Mouse (Mus musculus) gastrocnemius, postnatal 14 days (tissue): Measurements from ENCODE around the gene Csnk1g2. TPM values are rescaled to one million over a fixed set of nuclear protein-coding genes. Genes with fewer than 3 reads are reported as not detected.

Source experiments
- DNase-seq: peaks from one replicate; pipeline ENCODE4 v3.0.0; 2021; ENCODE audit warnings: mixed read lengths
- intact Hi-C: fragments of 180-260 bp; cut with DNase I; formaldehyde crosslinking; loops from one replicate; pipeline ENCODE4 v1.15.1; 2025; ENCODE audit warnings: low total_unique reads
- total RNA-seq, 2 experiments: library from RNA; stranded (reverse); gene quantifications; 2 replicates each; pipeline ENCODE4 v1.2.3; 2021

Gene Csnk1g2
- total RNA-seq, 2 experiments from 2014 or later, result 94.3 to 105 TPM

DNA sequence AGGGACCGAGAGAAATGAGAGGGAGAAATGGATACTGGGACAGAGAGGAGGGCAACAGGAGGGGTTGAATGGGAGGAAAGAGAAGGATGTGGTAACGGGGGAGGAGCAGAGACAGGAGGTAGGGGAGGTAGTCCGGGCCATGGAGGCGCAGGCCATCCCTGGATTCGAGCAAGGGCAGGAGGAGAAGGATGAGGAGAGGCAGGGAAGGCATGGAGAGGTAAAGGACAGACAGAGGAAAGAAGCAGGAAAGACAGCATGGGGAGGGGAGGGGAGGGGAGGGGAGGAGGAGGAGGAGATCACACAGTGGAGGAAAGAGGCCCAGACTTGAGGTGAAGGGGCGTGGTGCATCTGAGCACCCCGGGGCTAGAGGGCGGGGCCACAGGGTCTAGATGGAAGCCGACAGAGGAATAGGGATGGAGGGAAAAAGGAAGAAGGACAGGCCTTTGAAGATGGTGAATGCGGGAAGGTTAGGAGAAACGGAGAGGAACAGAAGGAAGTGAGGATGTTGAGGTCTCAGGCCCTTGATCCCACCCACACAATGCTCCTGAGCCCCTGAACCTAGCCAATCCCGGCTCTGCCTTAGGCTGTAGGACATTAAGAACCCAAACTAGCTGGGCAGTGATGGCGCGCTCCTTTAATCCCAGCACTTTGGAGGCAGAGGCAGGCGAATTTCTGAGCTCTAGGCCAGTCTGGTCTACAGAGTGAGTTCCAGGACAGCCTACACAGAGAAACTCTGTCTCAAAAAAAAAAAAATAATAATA, 34.4 kb downstream of the Csnk1g2 start, which contains the start of gene Btbd2:
Gene Btbd2, minus strand, starts transcription at position 209 of the 761 bp plus-strand sequence.
- intact Hi-C loops, result no loop called here
- no peak for DNase-seq

- intact Hi-C loops, result no loop called here
- DNase-seq, result no peak
These were observed 35.7 kb downstream of the Csnk1g2 start for GRCm38 (mm10) chr10:80658194-80658840.

GRCm38 (mm10) chr10:80658841-80659202, 36.2 kb downstream of the Csnk1g2 start:
- DNase-seq, result no peak
- intact Hi-C loops, result no loop called here

DNA sequence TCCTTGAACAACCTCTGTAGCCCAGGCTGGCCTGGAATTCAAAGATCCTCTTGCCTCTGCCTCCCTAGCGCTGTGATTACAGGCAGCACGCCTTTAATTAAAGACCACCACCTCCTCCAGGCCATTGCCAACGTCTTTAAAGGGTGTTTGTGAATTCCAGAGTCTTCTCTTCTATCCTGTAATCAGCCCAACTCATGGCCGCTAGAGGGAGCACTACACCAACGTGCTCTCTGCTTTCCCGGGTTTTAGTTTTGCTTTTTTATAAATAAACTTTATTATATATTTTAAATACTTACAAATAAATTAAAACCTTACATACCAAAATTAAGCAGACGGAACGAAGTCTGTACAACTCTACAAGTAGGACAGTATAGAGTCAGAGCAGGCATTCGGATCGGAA, 36.6 kb downstream of the Csnk1g2 start:
- intact Hi-C loops, result no loop called here
- peak; percentile 72 for DNase-seq

GRCm38 (mm10) chr10:80661149-80661548, 38.5 kb downstream of the Csnk1g2 start:
- peak; percentile 56 for DNase-seq
- intact Hi-C loops, result no loop called here

DNA sequence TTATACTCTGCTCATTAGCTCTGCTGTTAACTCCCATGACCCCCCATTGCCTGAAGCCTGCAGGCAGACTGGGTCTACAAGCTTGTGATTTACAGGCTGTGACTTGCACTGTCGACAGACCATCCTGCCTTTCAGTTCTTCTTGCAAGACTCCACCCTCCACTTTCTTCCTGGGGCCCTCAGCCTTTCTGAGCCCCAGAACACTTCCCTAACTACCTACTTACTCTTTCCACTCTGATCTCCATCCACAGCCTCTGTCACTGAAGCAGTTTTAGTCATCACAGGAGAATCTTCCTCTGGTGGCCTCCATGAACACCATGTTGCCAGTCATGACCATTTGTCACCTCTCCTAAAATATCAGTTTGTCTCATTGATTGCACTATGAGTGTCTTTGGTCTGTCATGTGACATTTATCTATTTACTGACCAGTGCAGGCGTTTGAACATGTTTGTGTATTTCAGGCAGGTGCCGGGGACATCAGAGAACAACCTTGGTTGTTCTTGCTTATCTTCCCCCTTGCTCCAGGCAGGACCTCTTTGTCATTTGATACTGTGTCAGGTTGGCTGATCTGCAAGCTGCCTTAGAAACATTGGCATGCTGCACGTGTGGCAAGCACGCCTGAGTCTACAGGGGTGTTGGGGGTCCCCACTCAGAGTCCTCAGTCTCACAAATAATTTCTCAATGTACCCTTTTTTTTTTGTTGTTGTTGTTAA, 41.0 kb downstream of the Csnk1g2 start:
- DNase-seq, result no peak
- intact Hi-C loops, result no loop called here

- DNase-seq, result peak; percentile 93
- intact Hi-C loops, result no loop called here
These were observed 41.8 kb downstream of the Csnk1g2 start for GRCm38 (mm10) chr10:80664197-80665015.

DNA sequence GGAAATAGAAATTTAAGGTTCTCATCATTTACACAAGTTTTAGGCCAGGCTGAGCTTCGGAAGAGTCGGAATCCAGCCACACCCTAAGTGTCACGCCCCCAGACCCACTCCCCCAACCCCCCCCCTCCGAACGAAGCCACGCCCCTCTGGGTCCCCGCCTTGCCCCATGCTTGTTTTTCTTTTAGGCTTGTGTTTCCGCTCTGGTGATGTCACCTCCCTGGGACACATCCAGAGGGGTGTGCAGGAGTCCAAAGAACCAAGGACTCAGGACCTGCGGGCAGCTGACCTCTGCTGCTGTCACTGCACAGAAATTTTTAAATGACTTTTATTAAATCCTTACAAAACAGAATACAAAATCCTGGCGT, 42.4 kb downstream of the Csnk1g2 start:
- peak; percentile 87 for DNase-seq
- intact Hi-C loops, result no loop called here

DNA sequence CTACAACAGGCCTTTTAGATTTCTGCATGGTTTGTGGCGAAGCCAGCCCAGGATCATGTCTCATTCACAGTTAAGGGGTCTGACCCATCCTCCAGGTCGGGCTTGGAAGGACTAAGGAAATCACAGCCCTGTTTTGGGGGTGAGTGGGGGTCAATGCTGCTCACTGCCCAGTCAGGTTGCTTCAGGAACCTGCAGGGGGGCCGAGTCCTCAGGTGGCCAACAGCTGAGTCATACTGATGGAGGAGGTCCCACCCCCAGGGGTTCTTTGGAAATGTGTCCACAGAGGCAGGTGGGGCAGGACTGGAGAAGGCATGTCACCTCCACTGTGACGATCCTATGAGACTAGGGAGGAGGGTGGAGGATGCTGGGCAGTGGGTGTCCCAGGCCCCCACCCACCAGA, 42.8 kb downstream of the Csnk1g2 start:
- intact Hi-C loops, result no loop called here
- no peak for DNase-seq

GRCm38 (mm10) chr10:80665981-80666733, 43.5 kb downstream of the Csnk1g2 start:
- intact Hi-C loops, result no loop called here
- no peak for DNase-seq

GRCm38 (mm10) chr10:80666837-80667412, 44.3 kb downstream of the Csnk1g2 start:
- peak; percentile 73 for DNase-seq
- intact Hi-C loops, result no loop called here

DNA sequence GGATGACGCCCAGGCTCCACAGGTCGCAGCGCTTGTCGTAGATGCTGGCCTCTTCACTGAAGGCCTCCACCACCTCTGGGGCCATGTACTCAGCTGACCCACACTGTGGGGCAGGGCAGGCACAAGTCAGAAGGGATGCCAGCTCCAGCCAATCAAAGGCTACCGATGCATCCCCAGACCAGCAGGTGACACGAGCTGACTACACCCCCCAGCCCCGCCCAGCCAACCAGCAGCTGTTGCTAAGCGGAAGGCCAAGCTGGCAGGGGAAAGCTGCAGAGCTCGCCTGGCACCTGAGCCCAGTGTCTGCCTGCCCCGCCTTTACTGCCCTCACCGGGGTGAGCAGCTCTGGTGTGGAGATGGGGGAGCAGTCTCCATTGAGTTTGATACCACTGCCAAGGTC, 46.0 kb downstream of the Csnk1g2 start:
- peak; percentile 88 for DNase-seq
- intact Hi-C loops, result no loop called here

- intact Hi-C loops, result no loop called here
- DNase-seq, result no peak
These were observed 46.4 kb downstream of the Csnk1g2 start for GRCm38 (mm10) chr10:80669018-80669417.

DNA sequence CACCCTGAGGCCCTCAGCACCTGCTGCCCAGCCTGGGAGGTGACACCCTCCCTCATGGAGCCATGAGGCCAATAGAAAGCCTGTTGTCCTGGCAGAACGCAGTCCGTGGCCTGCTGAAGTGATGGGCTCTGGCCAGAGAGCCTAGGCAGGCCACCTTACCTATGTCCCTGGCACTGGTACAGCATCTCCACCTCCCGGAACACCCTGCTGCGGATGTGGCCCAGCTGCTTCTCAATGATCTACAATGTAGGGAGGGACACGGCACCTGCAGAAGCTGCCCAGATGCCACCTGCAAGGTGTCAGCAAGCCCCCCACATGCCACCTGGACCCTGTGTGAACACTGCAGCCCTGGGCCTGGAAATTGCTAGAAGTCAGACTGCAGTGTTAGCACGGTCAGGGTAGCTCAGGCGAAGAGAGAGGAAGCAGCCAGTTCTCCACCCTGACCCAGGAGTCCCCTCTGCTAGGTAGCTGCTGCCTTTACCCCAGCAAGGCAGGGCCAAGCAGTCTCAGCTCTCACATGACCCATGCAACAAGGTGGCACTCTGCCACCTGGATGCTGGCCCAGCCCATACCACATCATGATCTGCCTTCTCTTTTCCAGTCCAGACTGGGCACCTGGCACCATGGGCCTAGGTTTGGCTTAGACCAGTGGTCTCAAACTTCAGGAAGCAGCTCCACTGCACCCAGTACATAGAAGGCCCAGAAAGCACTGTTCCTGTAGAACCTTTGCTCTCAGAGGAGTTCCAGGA, 47.3 kb downstream of the Csnk1g2 start:
- intact Hi-C loops, result no loop called here
- peak; percentile 71 for DNase-seq

DNA sequence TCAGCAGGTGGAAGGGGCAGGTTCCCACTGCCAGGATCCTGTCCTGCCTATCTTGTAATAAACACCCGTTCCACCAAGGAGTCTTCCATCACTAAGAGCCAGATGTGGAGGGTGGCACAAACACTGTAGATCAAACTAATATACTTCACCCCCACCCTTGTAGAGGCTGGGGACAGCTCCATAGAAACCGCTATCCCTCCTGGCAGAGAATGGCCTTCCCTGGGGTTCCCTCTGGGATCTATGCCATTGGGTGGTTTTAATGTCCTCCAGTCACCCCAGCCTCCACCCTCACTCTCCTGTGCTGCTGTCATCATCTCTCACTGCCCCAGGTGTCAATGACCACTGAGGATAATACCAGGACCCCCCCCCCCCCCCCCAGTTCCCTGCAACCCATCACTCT, 47.9 kb downstream of the Csnk1g2 start:
- intact Hi-C loops, result no loop called here
- DNase-seq, result no peak

GRCm38 (mm10) chr10:80671251-80671650, 48.6 kb downstream of the Csnk1g2 start:
- intact Hi-C loops, result no loop called here
- DNase-seq, result no peak

DNA sequence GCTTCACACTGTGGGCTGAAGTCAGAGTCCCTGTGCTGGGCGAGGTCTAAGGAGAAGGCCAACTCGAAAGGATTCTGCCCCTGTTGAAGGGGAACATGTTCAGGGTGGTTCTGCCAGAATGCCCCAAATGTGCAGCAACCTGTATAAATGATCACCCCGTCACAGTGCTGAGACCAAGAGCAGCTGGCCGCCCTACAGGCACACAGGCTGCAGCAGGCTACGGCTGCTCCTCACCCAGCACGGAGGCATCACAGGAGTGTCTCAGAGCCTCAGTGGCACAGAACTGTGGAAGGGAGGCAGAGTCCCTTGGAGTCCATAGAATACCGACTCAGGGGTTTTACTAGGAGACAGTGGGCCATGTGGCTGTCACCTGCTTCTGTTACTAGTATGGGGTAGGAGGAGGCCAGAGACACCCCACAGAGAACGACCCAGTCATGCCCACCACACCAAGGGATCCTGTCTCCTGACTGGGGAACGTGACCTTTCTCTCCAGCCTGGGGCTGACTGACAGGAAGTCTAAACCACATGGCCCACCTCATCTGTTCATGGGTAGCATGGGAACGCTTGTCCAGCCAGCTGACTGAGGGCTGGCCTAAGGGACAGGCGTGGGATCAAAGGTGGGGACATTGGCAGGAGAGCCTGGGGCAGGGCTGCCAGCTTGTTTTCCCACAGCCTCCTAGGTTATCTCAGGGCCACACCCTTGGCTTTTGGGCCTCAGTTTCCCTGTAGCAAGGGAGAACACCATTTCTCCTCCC, 49.5 kb downstream of the Csnk1g2 start:
- intact Hi-C loops, result no loop called here
- DNase-seq, result no peak
